ENCODE assay signal across 9 mouse cellular contexts in the genomic region with DNA sequence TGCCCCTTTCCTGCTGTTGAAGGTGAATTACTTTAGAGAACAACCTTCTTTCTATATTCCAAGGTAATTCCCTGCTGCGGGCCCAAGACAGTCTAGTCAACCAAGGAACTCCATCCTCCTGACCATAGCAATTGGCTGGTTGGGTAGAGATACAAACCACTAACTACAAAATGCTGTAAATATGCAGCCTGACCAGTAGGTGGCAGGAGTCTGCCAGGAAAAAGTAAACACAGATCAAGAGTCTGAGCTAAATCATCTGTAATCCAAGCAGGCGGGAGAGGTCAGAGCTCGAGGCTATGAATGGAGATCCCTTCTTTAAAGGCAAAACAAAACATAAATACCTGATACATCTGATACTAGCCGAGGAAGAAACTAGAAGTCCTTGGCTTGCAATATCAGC. TPM values are rescaled to one million over a fixed set of nuclear protein-coding genes. Genes with fewer than 3 reads are reported as not detected.
A peak's percentile ranks its signal among the peaks of the same experiment; 100 is the strongest.
DNase-seq lines count a peak whose midpoint lies in the region; ATAC-seq lines count a peak whose summit lies in the region.
"Had no signal": no experiment of that assay in that cellular context is flagged by ENCODE, and none has a peak within 500 bp of the region (broad histone marks: within the 10 kb centered on the region; RNA-seq: fewer than 3 reads in every experiment).

No protein-coding gene starts in this region.

- 34% methylated on average over 4 of the region's 4 CpGs for WGBS in forebrain, embryonic 10.5 days
- 23% methylated on average over 4 of the region's 4 CpGs for WGBS in forebrain, embryonic 16.5 days
- 18% methylated on average over 4 of the region's 4 CpGs for WGBS in liver, embryonic 13.5 days (ENCODE audit: insufficient replicate concordance)

- H3K4me3 ChIP-seq in forebrain, embryonic 10.5 days: no peak overlapping the region
- no peak overlapping the region for H3K4me3 ChIP-seq in forebrain, embryonic 16.5 days (replicated peaks; ENCODE audit: low read length)
- no peak overlapping the region for H3K4me3 ChIP-seq in liver, embryonic 13.5 days (replicated peaks)
- H3K4me3 ChIP-seq: heart, embryonic 13.5 days had no signal

- H3K9ac ChIP-seq in forebrain, embryonic 16.5 days (replicated peaks; ENCODE audit: low read depth, low read length): no peak overlapping the region
- H3K9ac ChIP-seq in liver, embryonic 13.5 days: no peak overlapping the region
- H3K9ac ChIP-seq: heart, embryonic 13.5 days had no signal

- peak; percentile 46 for DNase-seq in forebrain, embryonic 10.5 days (ENCODE audit: extremely low spot score, low spot score)
- DNase-seq in urinary bladder, adult 18-20 months (ENCODE audit: low spot score in 2 of 2): peak; percentile 8 to 22
- DNase-seq in urinary bladder, adult 2 months (ENCODE audit: low spot score): no peak
- peak; percentile 78 for DNase-seq in embryo, embryonic 10 days (ENCODE audit: low spot score)
- peak; percentile 42 for DNase-seq in hindlimb bud, embryonic 11.5 days (ENCODE audit: extremely low spot score, low read depth, low spot score)
- peak; percentile 46 for DNase-seq in liver, embryonic 13.5 days
- DNase-seq in right cerebral cortex, postnatal 10 days (ENCODE audit: low spot score in 2 of 2): peak; percentile 41 to 63

- H3K4me1 ChIP-seq in forebrain, embryonic 10.5 days: no peaks in the 10 kb centered on the region
- no peaks in the 10 kb centered on the region for H3K4me1 ChIP-seq in forebrain, embryonic 16.5 days (replicated peaks; ENCODE audit: control insufficient read depth, insufficient read depth, low read length)
- no peaks in the 10 kb centered on the region for H3K4me1 ChIP-seq in liver, embryonic 13.5 days (replicated peaks)
- H3K4me1 ChIP-seq: heart, embryonic 13.5 days had no signal

- peaks cover 56% of the 10 kb centered on the region for H3K36me3 ChIP-seq in forebrain, embryonic 10.5 days (replicated peaks)
- no peaks in the 10 kb centered on the region for H3K36me3 ChIP-seq in forebrain, embryonic 16.5 days (ENCODE audit: control insufficient read depth, insufficient read depth)
- peaks cover 36% of the 10 kb centered on the region for H3K36me3 ChIP-seq in liver, embryonic 13.5 days

- ATAC-seq in forebrain, embryonic 16.5 days: no peak
- peak; percentile 39; the same call in 1 of the 2 replicates for ATAC-seq in liver, embryonic 13.5 days (ENCODE audit: low read depth)

- H3K27ac ChIP-seq in forebrain, embryonic 10.5 days: no peak overlapping the region
- no peak overlapping the region for H3K27ac ChIP-seq in forebrain, embryonic 16.5 days (ENCODE audit: low read length)
- H3K27ac ChIP-seq in liver, embryonic 13.5 days: no peak overlapping the region
- H3K27ac ChIP-seq: heart, embryonic 13.5 days had no signal

- H3K9me3 ChIP-seq in forebrain, embryonic 10.5 days: no peaks in the 10 kb centered on the region
- H3K9me3 ChIP-seq in forebrain, embryonic 16.5 days (ENCODE audit: control insufficient read depth, low read length): no peaks in the 10 kb centered on the region
- H3K9me3 ChIP-seq in liver, embryonic 13.5 days (replicated peaks): no peaks in the 10 kb centered on the region
- H3K9me3 ChIP-seq: heart, embryonic 13.5 days had no signal

- no peaks in the 10 kb centered on the region for H3K27me3 ChIP-seq in forebrain, embryonic 10.5 days (ENCODE audit: poor library complexity, severe bottlenecking)
- H3K27me3 ChIP-seq in forebrain, embryonic 16.5 days (replicated peaks; ENCODE audit: control insufficient read depth, insufficient read depth, low read length): no peaks in the 10 kb centered on the region
- no peaks in the 10 kb centered on the region for H3K27me3 ChIP-seq in liver, embryonic 13.5 days
- H3K27me3 ChIP-seq: heart, embryonic 13.5 days had no signal

- H3K4me2 ChIP-seq in forebrain, embryonic 16.5 days (ENCODE audit: low read length): no peak overlapping the region
- H3K4me2 ChIP-seq in liver, embryonic 13.5 days: no peak overlapping the region
- H3K4me2 ChIP-seq: heart, embryonic 13.5 days had no signal

RNA-seq across cellular contexts. Expression of a gene that starts 18.1 kb away (rescaled TPM):
- polyA plus RNA-seq in forebrain, embryonic 10.5 days (2016; fragmentation: Nextera tagmentation; extraction: Ambion mirVana): 68.8 and 72.4 TPM in 2 replicates
- 76.1 and 81.9 TPM in 2 replicates for polyA plus RNA-seq in forebrain, embryonic 16.5 days (2015; fragmentation: Nextera tagmentation; extraction: Ambion mirVana)
- 24.7 and 34.3 TPM in 2 replicates for polyA plus RNA-seq in urinary bladder, adult 2 months (2012; rRNA removed)
- 50.2 and 57.6 TPM in 2 replicates for polyA plus RNA-seq in liver, embryonic 13.5 days (2015; fragmentation: Nextera tagmentation; extraction: Ambion mirVana)

RNA-seq across cellular contexts. Expression of a gene that starts 18.2 kb away (rescaled TPM):
- polyA plus RNA-seq in forebrain, embryonic 10.5 days (2016; fragmentation: Nextera tagmentation; extraction: Ambion mirVana): 233 and 235 TPM in 2 replicates
- 125 and 126 TPM in 2 replicates for polyA plus RNA-seq in forebrain, embryonic 16.5 days (2015; fragmentation: Nextera tagmentation; extraction: Ambion mirVana)
- polyA plus RNA-seq in urinary bladder, adult 2 months (2012; rRNA removed): 30.7 and 35.2 TPM in 2 replicates
- 94.0 and 96.3 TPM in 2 replicates for polyA plus RNA-seq in liver, embryonic 13.5 days (2015; fragmentation: Nextera tagmentation; extraction: Ambion mirVana)

RNA-seq across cellular contexts. Expression of a gene that starts 33.2 kb away (rescaled TPM):
- not detected in 2 replicates for polyA plus RNA-seq in forebrain, embryonic 10.5 days (2016; fragmentation: Nextera tagmentation; extraction: Ambion mirVana)
- polyA plus RNA-seq in forebrain, embryonic 16.5 days (2015; fragmentation: Nextera tagmentation; extraction: Ambion mirVana): 0.92 and 1.3 TPM in 2 replicates
- 0.21 and 1.1 TPM in 2 replicates for polyA plus RNA-seq in urinary bladder, adult 2 months (2012; rRNA removed)
- polyA plus RNA-seq in liver, embryonic 13.5 days (2015; fragmentation: Nextera tagmentation; extraction: Ambion mirVana): not detected in 2 replicates

RNA-seq across cellular contexts. Expression of a gene that starts 33.3 kb away (rescaled TPM):
- polyA plus RNA-seq in forebrain, embryonic 10.5 days (2016; fragmentation: Nextera tagmentation; extraction: Ambion mirVana): 16.2 and 18.8 TPM in 2 replicates
- 106 and 143 TPM in 2 replicates for polyA plus RNA-seq in forebrain, embryonic 16.5 days (2015; fragmentation: Nextera tagmentation; extraction: Ambion mirVana)
- polyA plus RNA-seq in urinary bladder, adult 2 months (2012; rRNA removed): 22.5 and 23.1 TPM in 2 replicates
- polyA plus RNA-seq in liver, embryonic 13.5 days (2015; fragmentation: Nextera tagmentation; extraction: Ambion mirVana): 1.5 and 2.8 TPM in 2 replicates
